Mouse (Mus musculus) ovary, postnatal 14 days (tissue): ENCODE measurements around the gene Cmah.
"Not testable (repeated sequence)": the region's sequence is repeated elsewhere in the genome, so short reads cannot be mapped to it uniquely, and the experiment has no call there.

ENCODE experiments used
- DNase-seq: peaks from one replicate; pipeline ENCODE4 v3.0.0; 2022; ENCODE audit warnings: low spot score

The Cmah gene

GRCm38 (mm10) chr13:24340462-24340861, 13.3 kb downstream of the Cmah start:
- DNase-seq, result no peak

DNA sequence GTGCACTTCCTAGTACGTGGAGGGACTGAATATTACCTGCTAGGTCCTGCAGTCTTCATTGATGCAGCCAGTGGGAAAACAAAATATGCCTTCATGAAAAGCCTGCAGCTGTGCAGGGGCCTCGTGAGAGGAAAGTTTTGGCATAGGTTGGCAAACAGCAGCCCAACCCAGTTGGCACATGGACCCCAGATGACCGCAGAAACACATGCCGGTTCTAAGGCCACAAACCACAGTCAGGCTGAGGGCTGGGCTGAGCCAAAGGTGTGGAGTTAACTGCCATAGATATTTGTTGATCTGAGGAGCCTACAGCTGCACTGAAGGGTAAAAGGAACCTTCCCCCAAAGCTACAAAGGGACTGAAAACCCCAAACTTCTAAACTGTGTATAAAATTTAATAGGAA, 14.9 kb downstream of the Cmah start:
- no peak for DNase-seq

DNA sequence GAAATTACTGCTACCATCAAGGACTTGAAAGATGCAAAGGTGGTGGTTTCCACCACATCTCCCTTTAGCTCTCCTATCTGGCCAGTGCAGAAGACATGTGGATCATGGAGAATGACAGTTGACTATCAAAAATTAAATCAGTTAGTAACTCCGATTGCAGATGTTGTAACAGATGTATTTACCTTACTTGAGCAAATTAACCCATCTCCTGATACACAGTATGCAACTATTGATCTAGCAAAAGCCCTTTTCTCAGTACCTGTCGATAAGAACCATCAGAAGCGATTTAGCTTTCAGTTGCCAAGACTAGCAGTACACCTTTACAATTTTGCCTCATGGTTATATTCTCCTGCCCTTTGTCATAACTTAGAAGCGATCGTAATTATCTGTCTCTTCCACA, 25.8 kb downstream of the Cmah start:
- DNase-seq, result no peak

DNA sequence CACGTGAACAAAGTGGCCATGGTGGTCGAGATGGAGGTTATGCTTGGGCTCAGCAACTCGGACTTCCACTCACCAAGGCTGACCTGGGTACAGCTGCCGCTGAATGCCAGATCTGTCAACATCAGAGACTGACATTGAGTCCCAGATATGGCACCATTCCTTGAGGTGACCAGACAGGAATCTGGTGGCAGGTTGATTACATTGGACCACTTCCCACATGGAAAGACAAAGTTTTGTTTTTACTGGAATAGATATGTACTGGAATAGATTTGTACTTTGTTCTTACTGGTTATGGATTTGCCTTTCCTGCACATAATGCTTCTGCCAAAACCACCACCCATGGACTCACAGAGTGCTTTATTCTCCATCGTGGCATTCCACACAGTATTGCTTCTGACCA, 27.5 kb downstream of the Cmah start:
- DNase-seq, result no peak

GRCm38 (mm10) chr13:24359181-24359580, 32.0 kb downstream of the Cmah start:
- DNase-seq, result no peak

DNA sequence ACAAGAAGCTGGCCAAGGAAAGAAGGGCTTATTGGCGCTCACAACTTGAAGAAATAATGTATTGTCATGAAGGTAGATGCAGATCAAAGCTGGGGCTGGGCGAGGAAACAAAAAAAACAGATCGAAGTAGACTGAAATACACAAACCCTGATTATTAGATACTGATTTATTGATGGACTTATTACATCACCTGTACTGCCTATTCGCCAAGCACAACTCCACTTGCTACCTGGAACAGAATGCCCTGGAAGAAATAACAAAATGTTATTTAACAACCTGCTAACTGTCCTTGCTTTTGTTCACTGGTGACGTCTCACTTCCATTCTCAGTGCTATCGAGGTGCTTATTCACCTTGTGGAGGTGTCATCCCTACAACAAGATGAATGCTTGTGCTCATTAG, 38.0 kb downstream of the Cmah start:
- DNase-seq, result no peak

DNA sequence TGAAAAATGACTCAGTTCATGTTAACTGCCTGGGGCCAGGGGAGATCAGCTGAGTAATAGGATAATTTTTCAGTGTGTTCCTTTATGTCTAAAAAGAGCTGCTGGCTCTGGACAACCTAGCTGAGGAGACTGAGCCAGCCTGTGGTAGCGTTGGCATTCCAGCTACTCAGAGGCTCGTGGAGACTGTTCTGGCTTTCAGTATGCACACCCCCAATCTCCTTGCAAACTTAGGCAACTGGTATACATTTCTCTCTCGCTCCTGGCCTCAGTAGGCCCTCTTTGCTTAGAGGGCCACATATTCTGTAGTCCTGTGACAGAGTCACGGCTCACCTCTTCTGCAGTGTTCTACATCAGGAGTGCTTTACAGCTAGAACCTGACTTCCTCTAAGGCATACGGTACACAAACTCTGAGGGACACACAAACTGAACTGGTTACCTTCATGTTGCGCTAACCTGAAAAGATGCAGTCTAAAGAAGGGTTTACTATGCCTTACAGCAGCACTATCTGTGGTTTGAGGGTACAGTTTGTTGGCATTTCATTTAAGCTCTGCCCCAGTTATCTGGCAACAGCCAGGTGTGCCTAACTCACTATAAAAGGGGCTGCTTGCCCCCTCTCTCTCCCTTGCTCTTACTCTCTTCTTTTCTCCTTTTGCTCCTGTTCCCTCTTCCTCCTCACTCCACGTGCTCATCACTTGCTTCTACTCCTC, 45.8 kb downstream of the Cmah start:
- no peak for DNase-seq

GRCm38 (mm10) chr13:24374606-24375005, 47.4 kb downstream of the Cmah start:
- DNase-seq, result not testable (repeated sequence)

DNA sequence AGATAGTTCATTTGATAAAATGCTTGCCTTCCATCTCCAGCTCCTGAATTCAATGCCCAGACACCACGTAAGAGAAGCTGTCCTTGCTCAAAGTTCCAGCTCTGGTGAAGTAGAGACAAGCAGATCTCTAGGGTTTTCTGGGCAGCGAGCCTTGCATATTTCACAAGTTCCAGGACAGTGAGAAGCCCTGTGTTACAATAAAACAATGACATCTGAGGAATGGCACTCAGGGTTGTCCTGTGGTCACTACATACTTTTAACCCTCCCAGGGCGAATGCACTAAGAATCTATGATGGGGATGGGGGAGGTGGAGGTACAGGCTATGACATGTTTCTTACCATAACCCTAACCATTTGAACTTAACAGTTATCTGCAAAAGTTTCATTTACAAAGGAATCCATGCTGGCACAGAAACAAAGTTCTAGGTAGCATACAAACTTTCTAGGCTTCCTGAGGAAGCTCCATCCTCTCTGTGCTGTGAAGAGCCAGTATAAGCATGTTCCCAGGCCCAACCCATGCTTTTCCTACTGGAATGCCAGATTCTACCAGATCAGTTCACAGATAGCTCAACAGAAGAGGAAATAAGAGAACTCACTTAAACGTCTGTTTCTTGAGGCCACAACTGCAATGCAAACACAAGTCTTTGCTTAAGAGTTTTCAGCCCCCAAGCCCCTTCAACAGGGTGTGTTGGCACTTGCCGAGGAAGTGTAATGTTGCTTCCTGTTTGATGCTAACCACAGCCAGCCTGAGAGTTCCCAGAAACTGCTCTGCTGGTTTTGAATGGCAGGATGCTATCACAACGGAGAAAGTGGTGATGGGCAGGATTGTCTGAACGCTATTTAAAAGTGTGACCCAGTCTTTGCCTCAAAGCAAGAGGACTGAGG, 48.4 kb downstream of the Cmah start:
- DNase-seq, result no peak

DNA sequence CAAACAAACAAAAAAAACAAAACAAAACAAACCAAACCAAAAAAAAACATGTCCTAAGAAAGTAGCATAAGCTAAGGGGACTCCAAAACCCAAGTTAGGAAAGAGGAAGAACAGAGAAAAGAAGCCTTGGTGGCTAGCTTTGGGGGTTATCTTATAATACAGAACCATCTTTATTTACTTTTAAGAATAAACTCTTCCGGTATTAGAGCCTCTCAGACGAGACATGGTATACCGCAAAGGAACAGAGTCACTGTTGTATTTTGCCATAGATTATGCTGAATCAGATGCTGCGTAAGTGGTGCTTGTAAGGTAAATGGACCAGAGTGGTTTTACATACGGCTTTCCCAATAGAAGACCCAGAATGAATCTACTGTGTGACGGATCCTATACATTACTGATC, 53.5 kb downstream of the Cmah start:
- no peak for DNase-seq

GRCm38 (mm10) chr13:24383885-24384284, 56.7 kb downstream of the Cmah start:
- no peak for DNase-seq

DNA sequence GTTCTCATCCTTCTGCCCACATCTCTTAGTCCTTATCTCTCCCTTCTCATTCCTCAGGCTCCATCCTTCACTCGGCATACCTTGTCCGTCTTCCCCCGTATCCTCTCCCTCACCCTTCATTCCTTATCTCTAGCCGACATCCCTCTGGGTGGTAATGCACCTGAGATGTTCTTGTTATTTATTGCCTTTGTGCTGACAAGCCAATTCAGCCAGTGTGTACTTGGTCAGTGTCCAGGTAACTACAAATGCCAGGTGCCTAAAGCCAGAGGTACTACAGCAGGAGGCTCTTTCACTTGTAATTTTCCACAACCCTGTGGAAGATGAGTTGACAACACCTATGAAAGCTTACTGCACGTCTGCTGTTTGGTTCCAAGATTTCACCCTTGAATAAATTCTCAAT, 64.7 kb downstream of the Cmah start:
- DNase-seq, result no peak

- DNase-seq, result no peak
These were observed 65.5 kb downstream of the Cmah start for GRCm38 (mm10) chr13:24392655-24393054.

DNA sequence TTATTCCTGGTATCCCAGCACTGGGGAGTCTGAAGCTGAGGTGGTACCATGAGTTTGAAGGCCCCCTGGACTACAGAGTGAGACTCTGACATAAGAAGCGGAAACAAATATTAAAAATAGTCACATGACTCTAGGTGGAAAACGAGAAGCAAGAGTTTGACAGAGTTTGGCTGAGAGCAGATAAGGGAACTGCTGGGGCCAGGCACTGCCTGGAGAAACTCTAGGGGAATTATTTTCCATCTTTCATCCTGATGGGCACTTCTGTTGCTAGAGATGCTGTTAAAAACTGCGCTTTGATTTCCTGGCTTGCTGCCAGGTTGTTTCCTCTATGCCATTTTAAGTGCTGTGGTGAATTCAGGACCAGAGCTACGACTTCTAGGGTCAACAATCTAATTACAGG, 65.9 kb downstream of the Cmah start:
- no peak for DNase-seq

GRCm38 (mm10) chr13:24395815-24396214, 68.6 kb downstream of the Cmah start:
- DNase-seq, result no peak

GRCm38 (mm10) chr13:24397181-24397580, 70.0 kb downstream of the Cmah start:
- no peak for DNase-seq

GRCm38 (mm10) chr13:24398488-24398887, 71.3 kb downstream of the Cmah start:
- DNase-seq, result no peak

- not testable (repeated sequence) for DNase-seq
These were observed 74.6 kb downstream of the Cmah start for GRCm38 (mm10) chr13:24401821-24402220.

GRCm38 (mm10) chr13:24403054-24403453, 75.8 kb downstream of the Cmah start:
- DNase-seq, result no peak

DNA sequence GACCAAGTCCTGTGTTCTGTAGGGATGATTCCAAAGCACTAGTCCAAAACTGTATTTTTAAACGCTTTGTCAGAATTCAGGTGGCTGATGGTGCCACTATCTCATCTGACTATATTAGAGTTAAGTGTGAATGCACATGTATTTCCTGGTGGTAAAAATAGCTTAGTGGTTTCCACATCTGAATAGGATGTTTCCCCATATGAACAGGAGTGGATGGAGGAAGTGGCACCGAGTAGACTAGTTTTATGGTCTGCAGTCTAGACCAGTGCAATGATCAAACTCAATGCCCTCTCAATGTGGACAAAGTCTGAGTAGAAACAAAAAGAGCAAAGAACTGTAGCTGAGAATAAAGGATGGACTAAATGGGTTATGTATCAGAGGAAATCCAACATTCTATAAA, 79.6 kb downstream of the Cmah start:
- no peak for DNase-seq

DNA sequence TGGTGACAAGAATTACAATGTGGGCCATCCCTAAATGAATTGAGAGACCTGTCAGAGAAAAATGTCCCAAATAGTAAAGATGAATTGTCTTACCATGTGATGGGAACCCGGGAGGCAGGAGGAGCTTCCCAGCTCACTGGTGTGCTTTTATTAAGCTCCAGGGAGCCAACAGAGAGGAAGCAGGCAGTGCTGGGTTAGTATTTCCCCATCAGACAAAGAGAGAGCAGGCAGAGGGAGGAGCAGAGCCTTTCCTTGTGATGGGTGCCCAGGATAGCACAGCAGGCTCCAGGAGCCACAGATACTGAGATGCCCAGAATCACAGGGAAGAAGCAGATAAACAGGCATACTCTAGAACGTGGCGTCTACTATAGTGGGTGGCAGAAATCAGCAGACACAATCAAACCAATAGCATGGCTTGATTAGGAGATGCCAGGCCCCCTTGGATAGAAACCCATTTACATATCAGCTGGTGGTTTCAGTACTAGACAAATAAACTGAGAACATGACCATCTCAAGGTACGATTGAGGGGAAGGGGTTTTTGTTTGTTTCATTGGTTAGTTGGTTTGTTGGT, 87.5 kb downstream of the Cmah start:
- no peak for DNase-seq

DNA sequence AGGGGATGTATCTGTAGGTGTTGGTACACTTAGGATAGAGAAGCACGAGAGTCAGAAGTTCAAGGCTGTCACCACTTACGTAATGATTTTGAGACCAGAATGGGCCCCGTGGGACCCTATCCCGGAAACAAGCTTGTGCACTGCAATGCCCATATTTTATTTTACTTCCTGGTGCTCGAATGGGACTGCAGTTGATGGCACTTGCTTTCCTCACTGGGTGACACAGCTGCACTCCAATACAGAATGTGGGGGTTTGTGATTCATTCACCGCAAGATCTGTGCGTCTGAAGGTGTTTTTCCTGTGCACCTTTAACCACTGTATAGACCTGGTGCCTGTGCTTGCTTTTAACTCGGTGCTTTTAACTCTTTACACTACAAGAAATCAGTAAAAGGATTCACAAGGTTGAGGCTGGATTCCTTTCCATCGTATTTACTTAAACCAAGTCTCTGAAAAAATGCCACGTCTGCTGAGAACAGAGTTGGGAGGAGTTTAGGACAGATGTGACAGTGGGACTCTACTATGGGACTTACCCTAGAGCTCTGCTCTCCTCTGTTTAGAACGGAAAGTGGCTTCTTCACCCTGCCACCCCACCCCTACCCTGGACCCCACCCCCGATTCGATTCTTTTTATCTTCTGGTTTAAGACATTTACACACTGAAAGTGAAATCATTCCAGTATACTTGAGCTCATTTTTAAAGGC, 88.5 kb downstream of the Cmah start:
- no peak for DNase-seq

- DNase-seq, result no peak
These were observed 89.2 kb downstream of the Cmah start for GRCm38 (mm10) chr13:24416409-24416808.
